Mouse (Mus musculus) spleen, adult 2 months (tissue): ENCODE measurements around the gene Kcnj5.

Experiments
- CTCF ChIP-seq: fragments of 200-500 bp; IDR thresholded peaks from 2 replicates; pipeline ENCODE4 v1.5.1; 2011; ENCODE audit warnings: mild to moderate bottlenecking, inconsistent platforms; ENCODE audit not compliant: insufficient read depth, insufficient read length, insufficient replicate concordance; ENCODE audit errors: extremely low read depth
- POLR2A ChIP-seq: fragments of 200-500 bp; IDR thresholded peaks from 2 replicates; pipeline ENCODE4 v1.6.1; 2011; ENCODE audit warnings: low read depth, low read length, inconsistent platforms

- TF ChIP-seq CTCF (no peak), POLR2A (no peak)
Observed at GRCm38 (mm10) chr9:32283591-32283990, 60.6 kb downstream of the Kcnj5 start.
